Mouse (Mus musculus): ENCODE measurements around the gene Gm8653.
"Not testable (repeated sequence)": the region's sequence is repeated elsewhere in the genome, so short reads cannot be mapped to it uniquely, and the experiment has no call there.

Gene Gm8653

DNA sequence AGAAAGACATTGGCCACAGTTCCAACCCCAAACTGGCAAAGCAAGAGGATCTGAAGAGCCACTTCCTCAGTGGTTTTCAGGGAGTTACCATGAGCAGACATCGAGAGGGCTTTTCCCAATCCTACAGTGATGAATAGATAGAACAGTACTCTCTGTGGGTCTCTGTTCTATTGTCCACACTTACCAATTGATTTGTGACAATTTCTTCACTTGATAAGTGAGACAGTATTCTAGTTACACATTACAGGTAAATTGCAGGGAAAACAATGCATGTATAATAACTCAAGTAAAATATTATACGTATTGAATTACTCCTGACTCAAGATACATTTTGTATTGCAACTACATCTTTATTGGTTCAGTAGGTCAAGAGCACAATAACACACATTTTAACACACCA lies at the start of gene Gm8653:
Gene Gm8653 (minus strand): TSS at position 101 of the 400 bp plus-strand sequence.
- not testable (repeated sequence) for DNase-seq (ENCODE audit: low spot score in 2 of 2)

DNA sequence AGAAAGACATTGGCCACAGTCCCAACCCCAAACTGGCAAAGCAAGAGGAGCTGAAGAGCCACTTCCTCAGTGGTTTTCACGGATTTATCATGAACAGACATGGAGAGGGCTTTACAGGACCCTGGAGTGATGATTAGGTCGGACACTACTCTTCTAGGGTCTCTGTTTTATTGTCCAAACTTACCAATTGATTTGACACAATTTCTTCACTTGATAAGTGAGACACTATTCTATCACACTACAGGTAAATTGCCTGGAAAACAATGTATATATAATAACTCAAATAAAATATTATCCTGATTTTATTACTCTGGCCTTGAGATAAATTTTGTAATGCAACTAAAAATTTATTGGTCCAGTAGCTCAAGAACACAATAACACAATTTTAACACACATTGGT lies 28.3 kb upstream of the Gm8653 start, which contains the start of gene Gm8453:
Gene Gm8453 (minus strand): TSS at position 101 of the 400 bp plus-strand sequence.
- DNase-seq (ENCODE audit: low spot score in 2 of 2), result not testable (repeated sequence)

- DNase-seq (ENCODE audit: low spot score in 2 of 2), result not testable (repeated sequence)
Measured at GRCm38 (mm10) chr7:22189077-22189476, 12.0 kb downstream of the Gm8653 start, which contains the start of gene Vmn1r143. Gene Vmn1r143, plus strand, starts transcription at chr7:22189377.

- not testable (repeated sequence) for DNase-seq (ENCODE audit: low spot score in 2 of 2)
Measured at GRCm38 (mm10) chr7:22163935-22164334, 37.1 kb downstream of the Gm8653 start, which contains the start of gene Vmn1r142. Gene Vmn1r142, minus strand, starts transcription at chr7:22164035.

Data from urinary bladder, postnatal 4 days (tissue).